Mouse (Mus musculus) stomach, postnatal 0 days (tissue): ENCODE measurements around the gene Dcp1b. TPM values are rescaled to one million over a fixed set of nuclear protein-coding genes. Genes with fewer than 3 reads are reported as not detected.
A peak's percentile ranks its signal among the peaks of the same experiment; 100 is the strongest.

Experiments used
- ATAC-seq: fragments of 200-750 bp; cut with Nextera tagmentation; 2 replicates; pipeline ENCODE4 v1.8.0; 2017; ENCODE audit not compliant: low FRiP score, low TSS enrichment
- DNase-seq: peaks from one replicate; pipeline ENCODE4 v3.0.0-alpha.2; 2016; ENCODE audit warnings: low spot score
- H3K27ac ChIP-seq: fragments of 300-500 bp; sonication (generic); replicated peaks from 2 replicates; pipeline ENCODE4 v1.5.1; 2014; ENCODE audit warnings: mild to moderate bottlenecking, control low read depth
- H3K27me3 ChIP-seq: fragments of 300-500 bp; sonication (generic); 2 replicates; pipeline ENCODE4 v1.6.1; 2014; ENCODE audit warnings: low read length; ENCODE audit not compliant: control insufficient read depth, insufficient read depth
- H3K36me3 ChIP-seq: fragments of 300-500 bp; sonication (generic); 2 replicates; pipeline ENCODE4 v1.6.1; 2014; ENCODE audit warnings: low read length, mixed read lengths; ENCODE audit not compliant: control insufficient read depth, insufficient read depth
- H3K4me1 ChIP-seq: fragments of 300-500 bp; sonication (generic); replicated peaks from 2 replicates; pipeline ENCODE4 v1.6.1; 2014; ENCODE audit warnings: antibody characterized with exemption; ENCODE audit not compliant: control insufficient read depth, insufficient read depth
- H3K4me2 ChIP-seq: fragments of 300-500 bp; sonication (generic); replicated peaks from 2 replicates; pipeline ENCODE4 v1.6.1; 2014; ENCODE audit warnings: low read depth, mild to moderate bottlenecking, control low read depth, moderate library complexity
- H3K4me3 ChIP-seq: fragments of 300-500 bp; sonication (generic); 2 replicates; pipeline ENCODE4 v1.5.1; 2014; ENCODE audit warnings: low read depth, low read length, control low read depth
- H3K9ac ChIP-seq: fragments of 300-500 bp; sonication (generic); 2 replicates; pipeline ENCODE4 v1.6.1; 2014; ENCODE audit warnings: mild to moderate bottlenecking, low read length, control low read depth, mixed read lengths
- H3K9me3 ChIP-seq: fragments of 300-500 bp; sonication (generic); 2 replicates; pipeline ENCODE4 v1.6.1; 2016; ENCODE audit warnings: low read length; ENCODE audit not compliant: control insufficient read depth
- CTCF ChIP-seq: IDR thresholded peaks from 2 replicates; pipeline ENCODE4 v1.5.1; 2016; ENCODE audit warnings: antibody characterized with exemption, low read depth, mild to moderate bottlenecking, moderate library complexity
- EP300 ChIP-seq: optimal IDR thresholded peaks from 2 replicates; pipeline ENCODE3; 2016; ENCODE audit warnings: antibody characterized with exemption
- WGBS: fragments of 180-500 bp; shearing (Covaris S2); extraction: QIAGEN DNeasy Blood & Tissue Kit; methylation state at CpG from one replicate; pipeline ENCODE4 v1.1.7; 2014; 5-methylcytosine and 5-hydroxymethylcytosine counted together
- polyA plus RNA-seq: library from polyadenylated mRNA; unstranded; fragments of >200 nt; fragmentation: Nextera tagmentation; extraction: Ambion mirVana; gene quantifications from 2 replicates; pipeline ENCODE4 v1.2.1, GENCODE M21; 2015

The Dcp1b gene
- polyA plus RNA-seq, 1 experiment from 2014 or later = 4.8 TPM

- no peak overlapping the region for H3K4me3 ChIP-seq
- no peak for DNase-seq
- no peaks in the 10 kb centered on the region for H3K36me3 ChIP-seq
- TF ChIP-seq EP300 = no peak
- no peak for TF ChIP-seq CTCF
- no peak overlapping the region for H3K4me2 ChIP-seq
- H3K4me1 ChIP-seq = no peaks in the 10 kb centered on the region
- no peaks in the 10 kb centered on the region for H3K27me3 ChIP-seq
- ATAC-seq = no peak
- 86% methylated on average over 4 of the region's 4 CpGs for WGBS
- no peak overlapping the region for H3K27ac ChIP-seq
- H3K9ac ChIP-seq = no peak overlapping the region
- no peaks in the 10 kb centered on the region for H3K9me3 ChIP-seq
Measured at GRCm38 (mm10) chr6:119132863-119133262, 42.2 kb upstream of the Dcp1b start.

- H3K9me3 ChIP-seq = no peaks in the 10 kb centered on the region
- H3K36me3 ChIP-seq = no peaks in the 10 kb centered on the region
- H3K4me2 ChIP-seq = no peak overlapping the region
- H3K9ac ChIP-seq = no peak overlapping the region
- WGBS = 77% methylated on average over 10 of the region's 10 CpGs
- no peaks in the 10 kb centered on the region for H3K27me3 ChIP-seq
- H3K4me1 ChIP-seq = no peaks in the 10 kb centered on the region
- TF ChIP-seq EP300 (no peak), CTCF (no peak)
- DNase-seq (no peak), ATAC-seq (peak; percentile 51; the same call in 1 of the 2 replicates)
- no peak overlapping the region for H3K27ac ChIP-seq
- no peak overlapping the region for H3K4me3 ChIP-seq
Measured at GRCm38 (mm10) chr6:119137768-119138167, 37.3 kb upstream of the Dcp1b start.

GRCm38 (mm10) chr6:119139561-119139960, 35.5 kb upstream of the Dcp1b start:
- no peak for DNase-seq
- TF ChIP-seq CTCF (no peak), EP300 (no peak)
- WGBS = 10% methylated on average over 7 of the region's 7 CpGs
- no peaks in the 10 kb centered on the region for H3K36me3 ChIP-seq
- H3K27ac ChIP-seq = no peak overlapping the region
- H3K4me3 ChIP-seq = no peak overlapping the region
- H3K9me3 ChIP-seq = no peaks in the 10 kb centered on the region
- H3K27me3 ChIP-seq = no peaks in the 10 kb centered on the region
- H3K4me1 ChIP-seq = no peaks in the 10 kb centered on the region
- ATAC-seq = no peak
- no peak overlapping the region for H3K9ac ChIP-seq
- H3K4me2 ChIP-seq = no peak overlapping the region

GRCm38 (mm10) chr6:119145109-119145508, 29.9 kb upstream of the Dcp1b start:
- Histone ChIP-seq H3K27me3 (no peaks in the 10 kb centered on the region), H3K9me3 (no peaks in the 10 kb centered on the region), H3K36me3 (no peaks in the 10 kb centered on the region), H3K4me3 (no peak overlapping the region), H3K9ac (no peak overlapping the region), H3K27ac (no peak overlapping the region), H3K4me1 (no peaks in the 10 kb centered on the region), H3K4me2 (no peak overlapping the region)
- ATAC-seq (no peak), DNase-seq (no peak)
- WGBS = 30% methylated on average over 4 of the region's 4 CpGs
- no peak for TF ChIP-seq EP300
- no peak for TF ChIP-seq CTCF

GRCm38 (mm10) chr6:119165677-119166076, 9.4 kb upstream of the Dcp1b start:
- Histone ChIP-seq H3K27me3 (no peaks in the 10 kb centered on the region), H3K4me1 (no peaks in the 10 kb centered on the region), H3K4me3 (no peak overlapping the region), H3K27ac (no peak overlapping the region), H3K9me3 (no peaks in the 10 kb centered on the region), H3K36me3 (no peaks in the 10 kb centered on the region), H3K4me2 (no peak overlapping the region), H3K9ac (no peak overlapping the region)
- DNase-seq = no peak
- TF ChIP-seq CTCF (no peak), EP300 (no peak)
- no peak for ATAC-seq

- Histone ChIP-seq H3K9ac (no peak overlapping the region), H3K4me1 (no peaks in the 10 kb centered on the region), H3K27me3 (no peaks in the 10 kb centered on the region), H3K9me3 (no peaks in the 10 kb centered on the region), H3K4me2 (peak overlapping the region; percentile 74), H3K36me3 (no peaks in the 10 kb centered on the region), H3K4me3 (peak overlapping the region; percentile 92), H3K27ac (no peak overlapping the region)
- ATAC-seq (no peak), DNase-seq (no peak)
- 51% methylated on average over 12 of the region's 12 CpGs for WGBS
- TF ChIP-seq CTCF = no peak
- TF ChIP-seq EP300 = no peak
Measured at GRCm38 (mm10) chr6:119174307-119175074, 562 bp upstream of the Dcp1b start.
